Mouse (Mus musculus): ENCODE results near the gene Sprr2a1. TPM values are rescaled to one million over a fixed set of nuclear protein-coding genes. Genes with fewer than 3 reads are reported as not detected.
A peak's percentile ranks its signal among the peaks of the same experiment; 100 is the strongest.
"Not testable (repeated sequence)": the region's sequence is repeated elsewhere in the genome, so short reads cannot be mapped to it uniquely, and the experiment has no call there.

Gene Sprr2a1
- total RNA-seq (2014; fragmentation: Nextera tagmentation) (not detected in 2 replicates), total RNA-seq (2017) (not detected in 2 replicates), polyA plus RNA-seq (2012) (not detected in 2 replicates)

- not testable (repeated sequence) for H3K4me3 ChIP-seq (ENCODE audit: low read depth, low read length); H3K27me3 ChIP-seq (ENCODE audit: insufficient read depth, low read length); H3K9me3 ChIP-seq (replicated peaks); DNase-seq (ENCODE audit: low spot score); H3K4me1 ChIP-seq (ENCODE audit: insufficient read depth, low read depth, low read length); ATAC-seq (ENCODE audit: extremely low read depth, insufficient number of reproducible peaks, low FRiP score, poor library complexity, severe bottlenecking); H3K36me3 ChIP-seq (replicated peaks)
These were observed at the start of gene Sprr2a1, which contains the start of gene Sprr2a2 for GRCm38 (mm10) chr3:92215569-92215968. Gene Sprr2a1, plus strand, starts transcription at chr3:92215799. Gene Sprr2a2, plus strand, starts transcription at chr3:92215920.

DNA sequence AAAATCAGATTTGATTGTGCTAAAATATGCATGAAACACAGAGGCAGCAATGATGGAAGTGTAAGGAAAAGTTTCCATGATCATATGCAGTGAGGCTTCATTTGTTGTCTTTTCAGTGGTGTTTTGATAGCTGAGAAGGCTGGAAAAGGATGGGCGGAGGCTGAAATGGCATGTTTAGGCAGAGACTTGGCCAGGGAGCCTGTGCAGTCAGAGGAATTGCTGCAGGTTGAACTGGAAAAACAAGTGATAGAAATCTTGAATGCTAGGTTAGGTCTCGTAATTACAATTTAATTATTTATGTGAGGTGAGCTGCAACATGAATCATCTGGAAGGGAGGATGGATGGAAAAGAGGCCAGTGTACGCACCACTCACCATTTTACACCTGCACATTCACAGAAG lies 45.8 kb upstream of the Sprr2a1 start:
- Histone ChIP-seq H3K4me3 (ENCODE audit: low read depth, low read length) (no peak overlapping the region), H3K9me3 (replicated peaks) (no peaks in the 10 kb centered on the region), H3K4me1 (ENCODE audit: insufficient read depth, low read depth, low read length) (no peaks in the 10 kb centered on the region), H3K36me3 (replicated peaks) (no peaks in the 10 kb centered on the region), H3K27me3 (ENCODE audit: insufficient read depth, low read length) (no peaks in the 10 kb centered on the region)
- TF ChIP-seq GATA2 (IDR thresholded peaks at IDR 0.05; ENCODE audit: borderline replicate concordance, low read depth, low read length) (no peak), POLR2AphosphoS5 (IDR thresholded peaks at IDR 0.05; ENCODE audit: insufficient replicate concordance, low read depth, low read length) (no peak)
- DNase-seq (ENCODE audit: low spot score) (no peak), ATAC-seq (ENCODE audit: extremely low read depth, insufficient number of reproducible peaks, low FRiP score, poor library complexity, severe bottlenecking) (no peak)

DNA sequence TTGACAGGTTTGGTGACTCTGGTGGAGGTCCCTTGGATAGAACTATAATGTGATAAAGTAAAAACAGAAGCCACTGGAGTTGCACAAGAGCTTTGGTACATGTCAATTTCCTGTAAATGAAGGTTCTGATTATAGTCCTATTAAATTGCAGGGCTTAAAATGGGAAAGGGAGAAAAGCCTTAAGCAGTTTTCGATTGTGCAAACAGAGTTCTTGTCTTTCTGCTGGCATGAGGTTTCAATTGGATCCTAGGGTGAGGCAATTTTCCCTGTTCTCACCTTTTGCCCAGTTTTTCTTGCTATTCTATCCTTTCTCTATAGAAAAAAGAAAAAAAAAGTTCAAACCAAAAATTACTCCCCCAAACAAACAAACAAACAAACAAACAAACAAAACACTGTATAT lies 38.7 kb upstream of the Sprr2a1 start:
- DNase-seq (ENCODE audit: low spot score) (no peak), ATAC-seq (ENCODE audit: extremely low read depth, insufficient number of reproducible peaks, low FRiP score, poor library complexity, severe bottlenecking) (no peak)
- H3K4me1 ChIP-seq (ENCODE audit: insufficient read depth, low read depth, low read length), result no peaks in the 10 kb centered on the region
- H3K27me3 ChIP-seq (ENCODE audit: insufficient read depth, low read length), result no peaks in the 10 kb centered on the region
- TF ChIP-seq GATA1 (IDR thresholded peaks at IDR 0.05; ENCODE audit: borderline replicate concordance, low read length), result no peak
- no peak for TF ChIP-seq GATA2 (IDR thresholded peaks at IDR 0.05; ENCODE audit: borderline replicate concordance, low read depth, low read length)
- no peak for TF ChIP-seq POLR2AphosphoS5 (IDR thresholded peaks at IDR 0.05; ENCODE audit: insufficient replicate concordance, low read depth, low read length)
- TF ChIP-seq CTCF (IDR thresholded peaks at IDR 0.05; ENCODE audit: low read depth, low read length), result no peak
- TF ChIP-seq TAL1 (conservative IDR thresholded peaks at IDR 0.05; ENCODE audit: low read depth, low read length), result no peak
- no peak overlapping the region for H3K4me3 ChIP-seq (ENCODE audit: low read depth, low read length)
- H3K36me3 ChIP-seq (replicated peaks), result no peaks in the 10 kb centered on the region
- H3K9me3 ChIP-seq (replicated peaks), result no peaks in the 10 kb centered on the region; the same call in 1 of the 2 replicates

DNA sequence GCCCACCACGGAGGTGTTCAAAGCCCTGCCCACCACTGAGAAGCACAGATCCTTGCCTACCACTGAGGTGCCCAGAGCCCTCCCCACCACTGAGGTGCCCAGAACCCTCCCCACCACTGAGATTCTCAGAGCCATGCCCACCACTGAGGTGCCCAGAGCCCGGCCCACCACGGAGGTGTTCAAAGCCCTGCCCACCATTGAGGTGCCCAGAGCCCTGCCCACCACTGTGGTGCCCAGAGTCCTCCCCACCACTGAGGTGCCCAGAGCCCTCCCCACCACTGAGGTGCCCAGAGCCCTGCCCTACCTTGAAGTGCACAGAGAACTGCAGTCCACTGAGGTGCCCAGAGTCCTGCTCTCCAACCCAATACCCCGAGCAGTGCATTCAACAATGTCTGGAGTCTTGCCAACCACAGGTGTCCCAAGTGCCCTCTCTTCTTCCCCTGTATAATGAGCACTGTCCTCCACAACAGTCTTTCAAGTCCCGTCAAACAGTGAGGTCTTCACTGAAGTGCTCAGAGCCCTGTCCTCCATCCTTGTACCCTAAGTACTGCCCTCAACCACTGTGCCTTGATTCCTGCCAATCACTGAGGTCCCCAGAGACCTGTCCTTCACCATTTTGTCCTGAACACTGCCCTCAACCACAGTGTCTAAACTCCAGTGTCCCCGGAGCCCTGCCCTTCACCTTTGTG lies 19.9 kb upstream of the Sprr2a1 start:
- H3K27me3 ChIP-seq (ENCODE audit: insufficient read depth, low read length), result no peaks in the 10 kb centered on the region

DNA sequence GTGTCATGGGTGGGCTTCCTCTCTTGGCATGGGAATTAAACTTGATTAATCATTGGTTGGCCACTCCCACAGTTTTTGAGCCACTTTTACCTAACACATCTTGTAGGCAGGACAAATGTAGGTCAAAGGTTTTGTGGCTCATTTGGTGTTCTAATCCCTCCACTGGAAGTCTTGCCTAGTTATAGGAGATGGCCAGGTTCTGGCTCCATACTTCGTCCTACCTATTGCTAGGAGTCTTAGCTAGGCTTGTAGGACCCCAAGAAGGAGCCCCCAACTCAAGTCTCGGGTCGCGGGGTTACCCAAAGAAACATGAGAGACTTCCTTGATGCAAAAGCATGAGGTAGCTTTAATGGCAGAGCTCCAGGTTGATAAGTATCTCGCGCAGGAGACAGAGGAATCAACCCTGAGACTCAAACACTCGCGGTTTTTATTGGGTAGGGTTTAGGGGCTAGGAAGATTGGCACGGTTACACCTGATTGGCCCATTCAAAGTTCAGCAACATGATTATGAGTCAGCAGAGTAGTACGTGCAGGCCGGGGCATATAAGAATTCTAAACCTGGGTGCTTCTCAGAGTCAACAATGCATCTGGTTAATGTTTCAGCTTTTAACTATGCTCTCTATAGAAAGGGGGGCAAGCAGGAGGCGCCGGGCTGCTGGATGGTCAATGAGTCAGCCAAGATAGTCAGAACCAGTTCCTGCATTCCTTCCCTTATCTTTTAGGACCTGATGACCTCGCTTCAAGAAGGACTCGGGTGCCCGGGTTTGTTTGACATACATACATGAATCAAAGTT lies 4.3 kb upstream of the Sprr2a1 start:
- H3K27me3 ChIP-seq (ENCODE audit: insufficient read depth, low read length); H3K9me3 ChIP-seq (replicated peaks); DNase-seq (ENCODE audit: low spot score); H3K4me1 ChIP-seq (ENCODE audit: insufficient read depth, low read depth, low read length); H3K36me3 ChIP-seq (replicated peaks); ATAC-seq (ENCODE audit: extremely low read depth, insufficient number of reproducible peaks, low FRiP score, poor library complexity, severe bottlenecking); H3K4me3 ChIP-seq (ENCODE audit: low read depth, low read length): not testable (repeated sequence)

More for the DNA sequence above, 19.9 kb upstream of the Sprr2a1 start:
- Histone ChIP-seq H3K36me3 (replicated peaks) (no peaks in the 10 kb centered on the region), H3K4me3 (ENCODE audit: low read depth, low read length) (no peak overlapping the region), H3K9me3 (replicated peaks) (peaks cover 18% of the 10 kb centered on the region), H3K4me1 (ENCODE audit: insufficient read depth, low read depth, low read length) (no peaks in the 10 kb centered on the region)
- ATAC-seq (ENCODE audit: extremely low read depth, insufficient number of reproducible peaks, low FRiP score, poor library complexity, severe bottlenecking) (no peak), DNase-seq (ENCODE audit: low spot score) (no peak)
- TF ChIP-seq POLR2AphosphoS5 (IDR thresholded peaks at IDR 0.05; ENCODE audit: insufficient replicate concordance, low read depth, low read length), result no peak
- TF ChIP-seq GATA1 (IDR thresholded peaks at IDR 0.05; ENCODE audit: borderline replicate concordance, low read length), result no peak
- TF ChIP-seq CTCF (IDR thresholded peaks at IDR 0.05; ENCODE audit: low read depth, low read length), result no peak
- no peak for TF ChIP-seq TAL1 (conservative IDR thresholded peaks at IDR 0.05; ENCODE audit: low read depth, low read length)
- no peak for TF ChIP-seq GATA2 (IDR thresholded peaks at IDR 0.05; ENCODE audit: borderline replicate concordance, low read depth, low read length)

DNA sequence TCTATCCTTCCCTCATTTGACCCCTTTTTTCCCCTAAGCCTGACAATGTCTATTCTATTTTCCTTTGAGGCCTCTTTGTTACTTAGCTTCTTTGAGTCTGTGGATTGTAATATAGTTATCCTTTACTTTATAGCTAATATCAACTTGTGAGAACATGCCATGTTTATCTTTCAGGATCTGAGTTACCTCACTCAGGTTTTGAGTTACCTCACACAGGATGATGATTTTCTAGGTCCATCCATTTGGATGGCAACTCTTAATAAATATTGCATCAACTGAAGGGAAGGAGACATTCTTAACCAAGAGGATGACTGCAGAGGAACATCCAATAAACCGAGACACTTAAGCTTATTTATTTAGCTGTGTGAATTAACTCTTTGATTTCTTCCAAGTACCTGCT lies 3.5 kb upstream of the Sprr2a1 start:
- H3K36me3 ChIP-seq (replicated peaks); H3K27me3 ChIP-seq (ENCODE audit: insufficient read depth, low read length); H3K9me3 ChIP-seq (replicated peaks); H3K4me1 ChIP-seq (ENCODE audit: insufficient read depth, low read depth, low read length); DNase-seq (ENCODE audit: low spot score); ATAC-seq (ENCODE audit: extremely low read depth, insufficient number of reproducible peaks, low FRiP score, poor library complexity, severe bottlenecking); H3K4me3 ChIP-seq (ENCODE audit: low read depth, low read length): not testable (repeated sequence)

GRCm38 (mm10) chr3:92213651-92214050 lies 1.9 kb upstream of the Sprr2a1 start:
- peak; percentile 10; the same call in 1 of the 2 replicates for ATAC-seq (ENCODE audit: extremely low read depth, insufficient number of reproducible peaks, low FRiP score, poor library complexity, severe bottlenecking)

DNA sequence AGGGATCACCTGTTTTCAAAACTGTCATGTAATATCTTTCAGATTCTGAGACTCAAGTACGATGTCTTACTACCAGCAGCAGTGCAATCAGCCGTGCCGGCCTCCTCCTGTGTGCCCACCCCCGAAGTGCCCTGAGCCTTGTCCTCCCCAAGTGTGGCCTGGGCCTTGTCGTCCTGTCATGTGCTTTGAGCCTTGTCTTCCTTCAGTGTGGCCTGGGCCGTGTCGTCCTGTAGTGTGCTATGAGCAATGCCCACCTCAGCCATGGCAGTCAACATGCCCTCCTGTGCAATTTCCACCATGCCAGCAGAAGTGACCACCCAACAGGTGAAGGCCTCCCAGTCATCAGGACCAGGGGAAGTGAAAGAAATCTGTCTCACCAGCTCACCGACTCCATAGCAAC lies 3.4 kb downstream of the Sprr2a1 start:
- not testable (repeated sequence) for ATAC-seq (ENCODE audit: extremely low read depth, insufficient number of reproducible peaks, low FRiP score, poor library complexity, severe bottlenecking); H3K4me1 ChIP-seq (ENCODE audit: insufficient read depth, low read depth, low read length); H3K36me3 ChIP-seq (replicated peaks); H3K4me3 ChIP-seq (ENCODE audit: low read depth, low read length); H3K9me3 ChIP-seq (replicated peaks); DNase-seq (ENCODE audit: low spot score); H3K27me3 ChIP-seq (ENCODE audit: insufficient read depth, low read length)

More at GRCm38 (mm10) chr3:92213651-92214050, 1.9 kb upstream of the Sprr2a1 start:
- H3K36me3 ChIP-seq (replicated peaks); H3K4me3 ChIP-seq (ENCODE audit: low read depth, low read length); H3K9me3 ChIP-seq (replicated peaks); H3K4me1 ChIP-seq (ENCODE audit: insufficient read depth, low read depth, low read length); H3K27me3 ChIP-seq (ENCODE audit: insufficient read depth, low read length); DNase-seq (ENCODE audit: low spot score): not testable (repeated sequence)

DNA sequence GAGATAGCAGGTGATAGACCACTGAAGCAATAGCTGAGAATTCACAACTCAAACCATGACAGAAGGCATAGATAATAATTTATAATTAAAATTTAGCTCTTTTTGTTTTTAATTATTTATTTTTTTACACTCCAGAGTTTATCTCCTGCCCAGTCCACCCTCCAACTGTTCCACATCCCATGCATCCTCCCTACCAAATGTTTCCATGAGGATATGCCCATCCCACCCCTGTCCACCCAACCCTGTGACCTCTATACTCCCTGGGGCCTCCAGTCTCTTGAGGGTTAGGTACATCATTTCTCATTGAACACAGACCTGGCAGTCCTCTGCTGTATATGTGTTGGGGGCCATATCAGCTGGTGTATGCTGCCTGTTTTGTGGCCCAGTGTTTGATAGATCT lies 8.1 kb downstream of the Sprr2a1 start:
- not testable (repeated sequence) for H3K9me3 ChIP-seq (replicated peaks); H3K27me3 ChIP-seq (ENCODE audit: insufficient read depth, low read length); ATAC-seq (ENCODE audit: extremely low read depth, insufficient number of reproducible peaks, low FRiP score, poor library complexity, severe bottlenecking); DNase-seq (ENCODE audit: low spot score); H3K4me1 ChIP-seq (ENCODE audit: insufficient read depth, low read depth, low read length); H3K4me3 ChIP-seq (ENCODE audit: low read depth, low read length); H3K36me3 ChIP-seq (replicated peaks)

- H3K36me3 ChIP-seq (replicated peaks); H3K9me3 ChIP-seq (replicated peaks); H3K4me3 ChIP-seq (ENCODE audit: low read depth, low read length); ATAC-seq (ENCODE audit: extremely low read depth, insufficient number of reproducible peaks, low FRiP score, poor library complexity, severe bottlenecking); H3K27me3 ChIP-seq (ENCODE audit: insufficient read depth, low read length); DNase-seq (ENCODE audit: low spot score); H3K4me1 ChIP-seq (ENCODE audit: insufficient read depth, low read depth, low read length): not testable (repeated sequence)
These were observed 11.8 kb downstream of the Sprr2a1 start for GRCm38 (mm10) chr3:92227410-92227809.

All from G1E (cell line).